Mouse (Mus musculus): ENCODE results near the gene S100a11.
"Not testable (repeated sequence)": the region's sequence is repeated elsewhere in the genome, so short reads cannot be mapped to it uniquely, and the experiment has no call there.

GRCm38 (mm10) chr3:93544170-93544569, 23.9 kb downstream of the S100a11 start:
- TF ChIP-seq CTCF, EP300 (IDR thresholded peaks at IDR 0.05; ENCODE audit: low read depth): not testable (repeated sequence)
